Mouse (Mus musculus): ENCODE results near the gene 2310033P09Rik.

- no peak for TF ChIP-seq CTCF (conservative IDR thresholded peaks at IDR 0.05; ENCODE audit: low read length)
- no peak for TF ChIP-seq NANOG (IDR thresholded peaks at IDR 0.05; ENCODE audit: borderline replicate concordance, low read length)
Measured at GRCm38 (mm10) chr11:59212892-59213494, 4.9 kb downstream of the 2310033P09Rik start.
